Mouse (Mus musculus) forebrain, embryonic 12.5 days (tissue): ENCODE measurements around the gene Tmco1. TPM values are rescaled to one million over a fixed set of nuclear protein-coding genes. Genes with fewer than 3 reads are reported as not detected.

ENCODE experiments used
- ATAC-seq: fragments of 200-750 bp; cut with Nextera tagmentation; 2 replicates; pipeline ENCODE4 v1.8.0; 2017; ENCODE audit warnings: moderate TSS enrichment; ENCODE audit not compliant: low FRiP score
- H3K27ac ChIP-seq: fragments of 300-500 bp; sonication (generic); 2 replicates; pipeline ENCODE4 v1.5.1; 2016; ENCODE audit warnings: mild to moderate bottlenecking
- H3K27me3 ChIP-seq: fragments of 300-500 bp; sonication (generic); 2 replicates; pipeline ENCODE4 v1.6.1; 2016; ENCODE audit warnings: mild to moderate bottlenecking
- H3K36me3 ChIP-seq: fragments of 300-500 bp; sonication (generic); replicated peaks from 2 replicates; pipeline ENCODE4 v1.6.1; 2016; ENCODE audit warnings: mild to moderate bottlenecking
- H3K4me1 ChIP-seq: fragments of 300-500 bp; sonication (generic); 2 replicates; pipeline ENCODE4 v1.6.1; 2016
- H3K4me2 ChIP-seq: fragments of 300-500 bp; sonication (generic); 2 replicates; pipeline ENCODE4 v1.6.1; 2016; ENCODE audit warnings: mild to moderate bottlenecking, moderate library complexity
- H3K4me3 ChIP-seq: fragments of 300-500 bp; sonication (generic); replicated peaks from 2 replicates; pipeline ENCODE4 v1.5.1; 2016; ENCODE audit warnings: mild to moderate bottlenecking
- H3K9ac ChIP-seq: fragments of 300-500 bp; sonication (generic); 2 replicates; pipeline ENCODE4 v1.6.1; 2016; ENCODE audit warnings: mild to moderate bottlenecking
- H3K9me3 ChIP-seq: fragments of 300-500 bp; sonication (generic); 2 replicates; pipeline ENCODE4 v1.6.1; 2016
- WGBS: fragments of 180-500 bp; shearing (Covaris S2); methylation state at CpG from one replicate; pipeline ENCODE4 v1.1.7; 2016; 5-methylcytosine and 5-hydroxymethylcytosine counted together
- microRNA-seq: library from miRNA; unstranded; fragments of <30 nt; microRNA quantifications from one replicate; pipeline ENCODE4, GENCODE M21; 2017
- polyA plus RNA-seq: library from polyadenylated mRNA; unstranded; fragments of >200 nt; fragmentation: Nextera tagmentation; extraction: Ambion mirVana; gene quantifications from 2 replicates; pipeline ENCODE4 v1.2.1, GENCODE M21; 2016

Gene Tmco1
- polyA plus RNA-seq, 1 experiment from 2014 or later = 68.3 TPM

GRCm38 (mm10) chr1:167382316-167382715, 74.1 kb downstream of the Tmco1 start:
- Histone ChIP-seq H3K9ac (no peak overlapping the region), H3K27ac (no peak overlapping the region), H3K27me3 (no peaks in the 10 kb centered on the region), H3K4me1 (peaks cover 9% of the 10 kb centered on the region), H3K9me3 (no peaks in the 10 kb centered on the region), H3K4me3 (no peak overlapping the region), H3K4me2 (no peak overlapping the region), H3K36me3 (no peaks in the 10 kb centered on the region)
- 79% methylated on average over 7 of the region's 7 CpGs for WGBS
- no peak for ATAC-seq

DNA sequence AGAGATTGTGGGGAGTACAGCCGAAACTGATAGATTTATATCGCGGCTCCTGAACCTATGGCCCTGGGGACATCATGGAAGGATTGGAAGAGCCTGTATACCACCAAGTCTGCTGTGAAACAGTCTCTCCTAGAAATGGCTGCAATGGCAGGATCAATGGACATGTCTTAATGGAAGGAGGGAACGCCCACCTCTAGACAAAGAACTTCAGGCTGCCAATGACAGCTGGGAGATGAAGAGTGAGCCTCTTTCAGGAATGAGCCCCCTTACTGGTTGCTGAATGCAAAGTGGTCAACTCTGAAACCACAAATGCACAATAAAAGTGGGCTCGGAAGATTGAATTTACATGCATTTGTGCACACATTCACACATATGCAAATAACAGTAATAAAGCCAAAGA, 74.6 kb downstream of the Tmco1 start:
- no peak for ATAC-seq
- Histone ChIP-seq H3K9me3 (no peaks in the 10 kb centered on the region), H3K9ac (no peak overlapping the region), H3K36me3 (no peaks in the 10 kb centered on the region), H3K27me3 (no peaks in the 10 kb centered on the region), H3K4me3 (no peak overlapping the region), H3K4me2 (no peak overlapping the region), H3K4me1 (peaks cover 9% of the 10 kb centered on the region), H3K27ac (no peak overlapping the region)
- 78% methylated on average over 5 of the region's 5 CpGs for WGBS

DNA sequence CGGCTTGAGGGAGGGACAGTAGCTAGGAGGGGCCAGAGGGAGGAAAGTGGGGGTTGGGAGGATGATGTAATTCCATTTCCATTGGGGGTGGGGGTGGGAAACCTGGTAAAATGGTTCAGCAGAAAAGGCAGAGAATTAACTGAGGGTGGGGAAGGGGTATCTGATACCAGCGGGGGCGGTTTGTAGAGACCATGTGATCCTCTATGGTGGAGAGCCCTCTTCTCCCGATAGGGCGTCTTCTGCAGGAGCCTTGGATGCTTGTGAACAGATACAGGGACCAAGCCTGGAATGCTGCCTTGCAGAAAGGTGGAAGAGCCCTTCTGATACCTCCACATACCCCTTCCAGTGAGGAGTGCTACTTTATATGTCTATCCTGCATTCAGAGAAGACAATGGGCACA, 75.0 kb downstream of the Tmco1 start:
- Histone ChIP-seq H3K9ac (no peak overlapping the region), H3K4me2 (no peak overlapping the region), H3K9me3 (no peaks in the 10 kb centered on the region), H3K36me3 (no peaks in the 10 kb centered on the region), H3K4me1 (peaks cover 9% of the 10 kb centered on the region), H3K27ac (no peak overlapping the region), H3K27me3 (no peaks in the 10 kb centered on the region), H3K4me3 (no peak overlapping the region)
- ATAC-seq = no peak
- WGBS = 66% methylated on average over 5 of the region's 5 CpGs

Small RNA genes lying within 50 kb of the gene (microRNA-seq; reads per million reads assigned to microRNA genes)
- 4.1 reads per million, percentile 14 among the genes with 10 or more reads in this experiment for gene Gm25911
- not detected for gene Mir6347

Other genes with a start within 250 kb of the Tmco1 start
- 119 and 123 TPM in 2 replicates for gene Uck2, start 23.1 kb upstream of the Tmco1 start, polyA plus RNA-seq
- gene Aldh9a1, start 41.6 kb downstream of the Tmco1 start, polyA plus RNA-seq = 33.0 and 35.7 TPM in 2 replicates
- gene Mgst3, start 85.5 kb downstream of the Tmco1 start, polyA plus RNA-seq = 37.9 TPM in 2 replicates
- gene Lrrc52, start 158.4 kb downstream of the Tmco1 start, polyA plus RNA-seq = not detected in 2 replicates